Mouse (Mus musculus) lung, embryonic 16.5 days (tissue): Measurements from ENCODE around the gene Nutf2-ps1. TPM values are rescaled to one million over a fixed set of nuclear protein-coding genes. Genes with fewer than 3 reads are reported as not detected.
"Not testable (repeated sequence)": the region's sequence is repeated elsewhere in the genome, so short reads cannot be mapped to it uniquely, and the experiment has no call there.

Experiments
- ATAC-seq: fragments of 200-750 bp; cut with Nextera tagmentation; 2 replicates; pipeline ENCODE4 v1.8.0; 2017; ENCODE audit warnings: low read depth, mild to moderate bottlenecking, moderate library complexity
- H3K27ac ChIP-seq: fragments of 300-500 bp; sonication (generic); 2 replicates; pipeline ENCODE4 v1.5.1; 2014; ENCODE audit warnings: mild to moderate bottlenecking, control low read depth, low read length
- H3K27me3 ChIP-seq: fragments of 300-500 bp; sonication (generic); 2 replicates; pipeline ENCODE4 v1.6.1; 2014; ENCODE audit warnings: low read depth, low read length, mixed read lengths; ENCODE audit not compliant: control insufficient read depth, insufficient read depth
- H3K36me3 ChIP-seq: fragments of 300-500 bp; sonication (generic); 2 replicates; pipeline ENCODE4 v1.6.1; 2014; ENCODE audit warnings: low read length; ENCODE audit not compliant: control insufficient read depth, insufficient read depth
- H3K4me1 ChIP-seq: fragments of 300-500 bp; sonication (generic); replicated peaks from 2 replicates; pipeline ENCODE4 v1.6.1; 2014; ENCODE audit warnings: low read length, mixed read lengths; ENCODE audit not compliant: control insufficient read depth, insufficient read depth
- H3K4me2 ChIP-seq: fragments of 300-500 bp; sonication (generic); 2 replicates; pipeline ENCODE4 v1.6.1; 2014; ENCODE audit warnings: low read depth, low read length, control low read depth
- H3K4me3 ChIP-seq: fragments of 300-500 bp; sonication (generic); 2 replicates; pipeline ENCODE4 v1.5.1; 2014; ENCODE audit warnings: mild to moderate bottlenecking, low read length, control low read depth
- H3K9ac ChIP-seq: fragments of 300-500 bp; sonication (generic); 2 replicates; pipeline ENCODE4 v1.6.1; 2014; ENCODE audit warnings: low read length, control low read depth
- H3K9me3 ChIP-seq: fragments of 300-500 bp; sonication (generic); 2 replicates; pipeline ENCODE4 v1.6.1; 2016; ENCODE audit warnings: low read length; ENCODE audit not compliant: control insufficient read depth
- WGBS: fragments of 180-500 bp; shearing (Covaris S2); extraction: QIAGEN DNeasy Blood & Tissue Kit; methylation state at CpG from one replicate; pipeline ENCODE4 v1.1.7; 2014; 5-methylcytosine and 5-hydroxymethylcytosine counted together
- polyA plus RNA-seq: library from polyadenylated mRNA; unstranded; fragments of >200 nt; fragmentation: Nextera tagmentation; extraction: Ambion mirVana; gene quantifications from 2 replicates; pipeline ENCODE4 v1.2.1, GENCODE M21; 2015

The Nutf2-ps1 gene
- polyA plus RNA-seq, 1 experiment from 2014 or later: 356 TPM

DNA sequence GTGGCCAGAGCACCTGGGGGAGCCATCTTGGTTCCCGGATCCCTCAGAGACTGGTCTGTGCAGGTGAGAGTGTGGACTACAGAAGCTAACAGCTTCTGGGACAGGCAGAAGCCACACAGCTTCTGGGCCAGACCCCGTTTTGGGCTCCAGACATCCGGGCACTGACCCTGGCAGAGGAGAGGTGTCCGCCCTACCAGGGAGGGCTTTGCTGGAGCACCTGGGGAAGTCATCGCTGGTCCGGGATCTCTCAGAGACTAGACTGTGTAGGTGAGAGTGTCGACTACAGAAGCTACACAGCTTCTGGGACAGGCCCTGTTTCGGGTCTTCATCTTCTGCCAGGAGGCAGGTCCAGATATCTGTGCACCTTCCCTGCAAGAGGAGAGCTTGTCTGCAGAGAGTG is 8.6 kb downstream of the Nutf2-ps1 start:
- 82% methylated on average over 8 of the region's 8 CpGs for WGBS
- not testable (repeated sequence) for H3K27me3 ChIP-seq, H3K36me3 ChIP-seq

GRCm38 (mm10) chr19:53578597-53579252 is 10.1 kb downstream of the Nutf2-ps1 start:
- peaks cover 11% of the 10 kb centered on the region; the same call in 1 of the 2 replicates for H3K4me1 ChIP-seq
- no peak overlapping the region for H3K4me2 ChIP-seq
- 11% methylated on average over 8 of the region's 8 CpGs for WGBS
- H3K9ac ChIP-seq: no peak overlapping the region
- peak; percentile 37 for ATAC-seq
- H3K4me3 ChIP-seq: no peak overlapping the region
- no peak overlapping the region for H3K27ac ChIP-seq
- no peaks in the 10 kb centered on the region for H3K27me3 ChIP-seq
- H3K36me3 ChIP-seq: no peaks in the 10 kb centered on the region
- no peaks in the 10 kb centered on the region for H3K9me3 ChIP-seq

More for the DNA sequence above, 8.6 kb downstream of the Nutf2-ps1 start:
- H3K9me3 ChIP-seq, H3K4me3 ChIP-seq, H3K9ac ChIP-seq, H3K27ac ChIP-seq, ATAC-seq, H3K4me2 ChIP-seq: not testable (repeated sequence)
- peaks cover 11% of the 10 kb centered on the region; the same call in 1 of the 2 replicates for H3K4me1 ChIP-seq

GRCm38 (mm10) chr19:53577025-53577800 is 11.7 kb downstream of the Nutf2-ps1 start:
- H3K36me3 ChIP-seq: no peaks in the 10 kb centered on the region
- H3K4me2 ChIP-seq: peak overlapping the region; percentile 17; the same call in 1 of the 2 replicates
- ATAC-seq: no peak
- no peak overlapping the region for H3K27ac ChIP-seq
- H3K9me3 ChIP-seq: no peaks in the 10 kb centered on the region
- no peaks in the 10 kb centered on the region for H3K27me3 ChIP-seq
- 32% methylated on average over 11 of the region's 11 CpGs for WGBS
- H3K9ac ChIP-seq: no peak overlapping the region
- peaks cover 11% of the 10 kb centered on the region; the same call in 1 of the 2 replicates for H3K4me1 ChIP-seq
- no peak overlapping the region for H3K4me3 ChIP-seq

- Histone ChIP-seq H3K27ac (peak overlapping the region; percentile 27; the same call in 1 of the 2 replicates), H3K4me3 (peak overlapping the region; percentile 6; the same call in 1 of the 2 replicates), H3K9ac (0 out of 2 replicates have a peak overlapping the region, but pooled peaks have one; percentile 15), H3K4me1 (peaks cover 11% of the 10 kb centered on the region; the same call in 1 of the 2 replicates), H3K36me3 (no peaks in the 10 kb centered on the region), H3K4me2 (peak overlapping the region; percentile 27), H3K27me3 (no peaks in the 10 kb centered on the region), H3K9me3 (no peaks in the 10 kb centered on the region)
- ATAC-seq: peak; percentile 39; the same call in 1 of the 2 replicates
- 28% methylated on average over 7 of the region's 7 CpGs for WGBS
Observed at GRCm38 (mm10) chr19:53576061-53576460, 12.8 kb downstream of the Nutf2-ps1 start.

DNA sequence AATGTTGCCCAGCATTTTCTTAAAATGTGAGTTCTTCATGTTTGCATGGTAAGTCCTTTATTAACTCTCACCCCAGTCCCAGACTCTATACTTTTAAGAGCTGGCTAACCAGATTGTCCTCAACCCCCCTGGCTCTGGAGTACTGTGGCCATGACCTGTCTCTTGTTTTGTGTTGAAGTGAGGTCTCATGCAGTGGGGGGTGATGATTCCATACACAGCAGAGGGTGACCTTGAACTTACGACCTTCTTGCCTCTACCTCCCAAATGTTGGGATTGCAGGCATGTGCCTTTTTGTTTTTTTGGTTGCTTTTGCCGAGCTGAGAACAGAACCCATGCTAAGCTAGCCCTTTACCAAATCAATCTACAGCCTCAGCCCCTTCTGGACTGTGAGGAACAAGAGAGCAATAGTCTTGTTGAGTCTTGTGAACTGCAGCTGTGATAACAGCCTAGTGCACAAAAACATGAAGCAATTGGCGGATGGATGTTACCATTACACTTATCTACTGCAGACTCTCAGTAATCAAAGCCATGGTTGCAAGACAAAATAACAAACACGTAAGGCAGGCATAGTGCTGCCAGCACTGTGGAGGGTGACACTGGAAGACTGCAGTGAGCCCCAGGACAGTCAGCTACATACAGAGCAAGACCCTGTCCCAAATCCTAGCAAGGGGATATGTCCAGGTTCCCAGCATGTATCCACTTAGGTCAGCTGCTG is 13.4 kb downstream of the Nutf2-ps1 start:
- Histone ChIP-seq H3K4me1 (peaks cover 11% of the 10 kb centered on the region; the same call in 1 of the 2 replicates), H3K9ac (no peak overlapping the region), H3K27ac (no peak overlapping the region), H3K4me3 (no peak overlapping the region), H3K9me3 (no peaks in the 10 kb centered on the region), H3K27me3 (no peaks in the 10 kb centered on the region), H3K36me3 (no peaks in the 10 kb centered on the region), H3K4me2 (no peak overlapping the region)
- no peak; the same call in 1 of the 2 replicates for ATAC-seq
- WGBS: 72% methylated on average over 4 of the region's 4 CpGs

GRCm38 (mm10) chr19:53574546-53574945 is 14.3 kb downstream of the Nutf2-ps1 start:
- Histone ChIP-seq H3K36me3 (no peaks in the 10 kb centered on the region), H3K9ac (no peak overlapping the region), H3K27ac (no peak overlapping the region), H3K4me3 (no peak overlapping the region), H3K4me2 (no peak overlapping the region), H3K9me3 (no peaks in the 10 kb centered on the region), H3K27me3 (no peaks in the 10 kb centered on the region), H3K4me1 (peaks cover 11% of the 10 kb centered on the region; the same call in 1 of the 2 replicates)
- WGBS: 79% methylated on average over 7 of the region's 7 CpGs
- ATAC-seq: no peak

DNA sequence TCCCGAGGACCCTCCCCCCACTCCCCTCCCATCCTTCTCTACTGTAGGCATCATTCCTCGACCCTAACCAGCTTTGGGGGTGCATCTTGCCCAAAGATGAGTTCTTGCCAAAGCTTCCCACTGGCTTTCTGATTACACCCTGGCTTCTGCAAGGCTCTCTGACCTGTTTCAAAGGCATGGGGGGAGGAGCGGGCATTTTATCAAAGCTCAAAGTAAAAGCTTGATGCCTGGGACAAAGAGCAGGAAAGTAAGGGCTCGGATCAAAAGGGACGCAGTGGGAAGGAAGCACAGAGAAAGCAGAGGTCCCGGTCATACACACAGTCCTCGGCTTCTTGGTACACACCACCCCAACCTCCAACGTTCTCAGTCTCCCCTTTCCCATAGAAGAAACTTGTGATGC is 14.7 kb downstream of the Nutf2-ps1 start:
- no peak overlapping the region for H3K4me2 ChIP-seq
- H3K4me3 ChIP-seq: no peak overlapping the region
- H3K27me3 ChIP-seq: no peaks in the 10 kb centered on the region
- peaks cover 11% of the 10 kb centered on the region; the same call in 1 of the 2 replicates for H3K4me1 ChIP-seq
- 62% methylated on average over 8 of the region's 8 CpGs for whole genome bisulfite sequencing
- no peak for ATAC-seq
- H3K36me3 ChIP-seq: no peaks in the 10 kb centered on the region
- no peak overlapping the region for H3K27ac ChIP-seq
- no peak overlapping the region for H3K9ac ChIP-seq
- H3K9me3 ChIP-seq: no peaks in the 10 kb centered on the region

DNA sequence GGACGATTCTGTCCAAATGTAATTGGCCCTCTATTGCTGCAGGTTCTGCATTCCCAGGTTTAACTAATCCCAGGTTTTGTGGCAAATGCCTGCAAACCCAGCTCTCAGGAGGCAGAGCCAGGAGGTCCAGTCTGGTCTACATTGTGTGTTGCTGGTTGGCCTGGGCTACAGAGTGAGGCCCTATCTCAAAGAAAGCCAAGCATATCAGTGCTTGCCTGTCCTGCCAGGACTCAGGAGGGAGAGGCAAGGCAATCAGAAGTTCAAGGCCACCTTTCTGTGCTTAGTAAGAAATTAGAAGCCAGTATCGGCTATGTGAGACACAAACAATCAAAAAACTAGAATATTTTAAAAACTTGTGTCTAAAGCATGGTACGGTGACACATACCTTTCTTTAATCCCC is 15.7 kb downstream of the Nutf2-ps1 start:
- Histone ChIP-seq H3K4me1 (peaks cover 8% of the 10 kb centered on the region; the same call in 1 of the 2 replicates), H3K9ac (no peak overlapping the region), H3K27ac (no peak overlapping the region), H3K4me3 (no peak overlapping the region), H3K4me2 (no peak overlapping the region), H3K36me3 (no peaks in the 10 kb centered on the region), H3K9me3 (no peaks in the 10 kb centered on the region), H3K27me3 (no peaks in the 10 kb centered on the region)
- 84% methylated on average over 3 of the region's 3 CpGs for WGBS
- no peak for ATAC-seq

- ATAC-seq: no peak
- Histone ChIP-seq H3K36me3 (no peaks in the 10 kb centered on the region), H3K27ac (no peak overlapping the region), H3K9me3 (no peaks in the 10 kb centered on the region), H3K4me3 (no peak overlapping the region), H3K27me3 (no peaks in the 10 kb centered on the region), H3K4me2 (no peak overlapping the region), H3K4me1 (peaks cover 8% of the 10 kb centered on the region; the same call in 1 of the 2 replicates), H3K9ac (no peak overlapping the region)
- WGBS: 50% methylated on average over 12 of the region's 12 CpGs
Observed at GRCm38 (mm10) chr19:53572607-53573006, 16.3 kb downstream of the Nutf2-ps1 start.
